Mouse (Mus musculus) cerebellum, adult 8-10 months (tissue): ENCODE measurements around the gene Pspn.

Experiments used
- DNase-seq: peaks from one replicate; pipeline ENCODE4 v3.0.0; 2022

Pspn gene

GRCm38 (mm10) chr17:56999968-57000609, at the start of gene Pspn:
Gene Pspn, minus strand, starts transcription at chr17:57000018.
- no peak for DNase-seq

GRCm38 (mm10) chr17:57048816-57049215, 49.0 kb upstream of the Pspn start:
- no peak for DNase-seq

GRCm38 (mm10) chr17:57047406-57047805, 47.6 kb upstream of the Pspn start:
- no peak for DNase-seq

- DNase-seq: no peak
Measured at GRCm38 (mm10) chr17:57041554-57041953, 41.7 kb upstream of the Pspn start, which contains the start of gene Slc25a41. Gene Slc25a41, minus strand, starts transcription at chr17:57041654.

- no peak for DNase-seq
Measured at GRCm38 (mm10) chr17:57038978-57039377, 39.2 kb upstream of the Pspn start.

- peak; percentile 38 for DNase-seq
Measured at GRCm38 (mm10) chr17:57032854-57033253, 33.0 kb upstream of the Pspn start.

GRCm38 (mm10) chr17:57031661-57032420, 32.0 kb upstream of the Pspn start:
- peak; percentile 99 for DNase-seq

DNA sequence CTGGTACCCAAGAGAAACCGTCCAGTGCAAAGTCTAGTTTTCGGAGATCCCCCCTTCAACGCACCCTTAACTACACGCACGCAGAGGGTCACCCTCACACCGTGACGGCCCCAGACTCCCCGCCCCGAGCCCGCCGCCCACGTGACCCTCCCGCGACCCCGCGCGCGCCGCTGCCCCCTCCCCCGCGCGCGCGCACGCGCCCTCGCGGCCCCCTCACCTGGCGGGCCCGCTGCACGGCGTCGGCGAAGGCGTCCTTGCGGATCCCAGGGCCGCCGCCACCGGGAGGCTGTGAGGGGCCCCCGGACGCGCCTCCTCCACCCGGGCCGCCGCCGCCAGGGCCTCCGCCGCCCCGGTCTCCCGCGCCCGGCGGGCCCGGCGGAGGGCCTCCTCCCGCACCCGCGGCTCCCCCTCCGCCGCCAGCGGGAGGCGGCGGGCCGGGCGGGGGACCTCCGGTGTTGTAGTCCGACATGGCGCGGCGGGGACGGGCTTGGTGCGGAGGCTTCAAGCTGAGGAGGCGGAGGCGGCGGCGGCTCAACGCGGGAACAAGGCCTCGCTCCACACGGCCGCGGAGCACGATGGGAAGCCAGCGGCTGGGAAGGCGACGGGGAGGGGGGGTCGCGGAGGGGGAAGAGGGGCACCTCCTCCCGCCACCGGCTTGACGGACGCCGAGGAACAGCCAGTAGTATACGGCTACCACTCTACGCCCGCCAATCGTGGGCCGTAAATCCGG, 31.3 kb upstream of the Pspn start, which contains the start of gene Khsrp:
Khsrp (minus strand) TSS at position 592 of the 730 bp plus-strand sequence.
- no peak for DNase-seq

GRCm38 (mm10) chr17:57029691-57030090, 29.9 kb upstream of the Pspn start:
- no peak for DNase-seq

DNA sequence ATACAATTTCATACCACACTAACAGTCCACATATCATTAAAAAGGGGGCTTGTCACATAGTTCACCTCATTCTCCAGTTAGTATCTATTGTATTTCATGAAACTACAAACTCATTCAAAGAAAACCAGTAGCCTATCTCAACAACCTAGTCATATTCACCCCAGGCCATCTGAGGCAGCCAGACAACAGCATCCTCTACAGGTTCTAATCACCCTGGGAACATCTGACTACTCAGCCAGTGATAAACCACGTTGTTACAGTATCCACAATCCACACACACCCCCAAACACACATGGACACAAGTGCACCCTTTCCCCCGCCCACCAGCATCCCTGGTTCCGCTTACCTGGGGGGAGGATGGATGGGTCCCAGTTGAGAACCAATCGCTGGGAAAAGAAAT, 27.7 kb upstream of the Pspn start:
- no peak for DNase-seq

- no peak for DNase-seq
Measured at GRCm38 (mm10) chr17:57020960-57021359, 21.1 kb upstream of the Pspn start.

DNA sequence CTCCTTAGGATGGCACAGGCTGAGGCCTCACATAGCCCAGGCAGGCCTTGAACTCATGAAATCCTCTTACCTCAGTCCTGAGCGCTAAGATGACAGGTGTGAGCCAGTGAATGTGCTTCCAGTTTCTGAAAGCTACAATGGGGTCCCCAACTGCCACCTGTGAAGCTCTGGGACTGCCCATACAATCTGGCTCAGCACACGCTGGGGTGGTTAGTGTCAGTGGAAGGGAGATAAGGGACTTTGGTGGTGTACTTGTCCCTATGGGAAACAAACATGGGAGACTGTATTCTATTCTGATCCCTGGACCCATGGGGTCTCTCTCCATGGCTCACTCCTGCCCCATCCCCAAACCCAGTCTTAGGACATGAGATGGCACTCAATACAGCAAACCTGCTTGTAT, 19.9 kb upstream of the Pspn start:
- no peak for DNase-seq

DNA sequence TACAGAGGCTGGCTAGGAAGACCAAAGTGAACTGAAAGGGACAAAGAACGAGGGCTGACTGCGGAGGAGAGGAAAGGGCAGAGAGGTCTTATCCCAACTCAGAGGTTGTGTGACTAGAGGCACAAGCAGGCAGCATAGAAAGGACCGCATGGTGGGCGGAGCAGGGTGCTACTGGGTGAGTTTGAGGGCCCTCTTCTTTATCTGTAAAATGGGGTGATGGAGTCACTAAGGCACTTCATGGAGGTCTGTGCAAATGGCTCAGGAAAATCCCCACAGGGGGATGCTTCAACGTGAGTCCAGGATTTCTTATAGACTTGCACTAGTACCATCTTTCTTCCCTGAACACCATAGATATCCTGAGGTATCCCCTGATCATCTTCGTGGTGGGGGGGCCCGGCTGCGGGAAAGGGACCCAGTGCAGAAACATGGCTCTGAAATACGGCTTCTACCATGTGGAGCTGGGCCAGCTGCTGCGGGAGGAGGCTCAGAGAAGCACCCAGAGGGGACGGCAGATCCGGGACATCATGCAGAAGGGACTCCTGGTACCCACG, 12.5 kb upstream of the Pspn start:
- DNase-seq: peak; percentile 43

DNA sequence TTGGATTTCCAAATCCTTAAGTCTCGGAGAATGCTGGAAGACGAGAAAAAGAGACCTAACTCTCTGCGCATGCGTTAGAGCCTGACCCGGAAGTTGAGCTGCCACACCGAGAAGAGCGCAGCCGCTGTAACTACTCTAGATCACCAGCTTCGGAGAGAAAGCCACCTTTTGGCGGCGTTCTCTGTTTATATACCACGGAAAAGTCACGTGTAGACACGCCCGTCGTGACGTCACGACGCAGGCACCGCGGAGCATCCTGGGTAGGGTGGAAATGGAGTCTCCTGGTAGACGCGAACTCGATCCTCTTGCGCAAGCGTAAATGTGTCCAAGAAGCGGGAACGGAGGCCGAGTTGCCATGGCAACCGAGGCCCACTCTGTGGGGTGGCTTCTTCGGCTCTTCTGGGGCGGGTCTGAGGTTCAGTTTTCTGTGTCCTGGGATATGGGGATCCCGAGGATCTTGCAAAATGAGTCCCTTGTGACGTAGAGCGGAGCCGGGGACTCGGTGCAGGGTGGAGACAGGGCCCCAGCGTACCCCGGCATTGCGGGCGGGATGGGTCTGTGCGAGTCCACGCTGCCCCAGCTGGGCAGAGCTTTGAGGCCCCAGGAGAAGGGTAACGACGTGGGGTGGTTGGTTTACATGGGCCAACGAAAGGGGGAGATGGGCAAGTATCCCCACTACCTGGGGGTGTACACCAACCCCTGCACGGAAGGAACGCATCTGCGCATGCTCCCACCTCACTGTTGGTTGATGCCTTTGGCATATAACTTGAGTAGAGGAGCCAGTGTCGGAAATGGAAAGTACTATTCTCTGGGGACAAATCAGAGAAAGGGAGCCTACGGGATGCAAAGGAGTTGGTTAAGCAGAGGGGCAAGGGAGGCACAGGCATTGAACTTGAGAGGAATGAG, 11.7 kb upstream of the Pspn start, which contains the start of the genes Gtf2f1 and Gm17949:
Gtf2f1 (minus strand) TSS at position 53 of the 906 bp plus-strand sequence.
Gm17949 (plus strand) TSS at position 234 of the 906 bp plus-strand sequence.
- peak; percentile 90 for DNase-seq

DNA sequence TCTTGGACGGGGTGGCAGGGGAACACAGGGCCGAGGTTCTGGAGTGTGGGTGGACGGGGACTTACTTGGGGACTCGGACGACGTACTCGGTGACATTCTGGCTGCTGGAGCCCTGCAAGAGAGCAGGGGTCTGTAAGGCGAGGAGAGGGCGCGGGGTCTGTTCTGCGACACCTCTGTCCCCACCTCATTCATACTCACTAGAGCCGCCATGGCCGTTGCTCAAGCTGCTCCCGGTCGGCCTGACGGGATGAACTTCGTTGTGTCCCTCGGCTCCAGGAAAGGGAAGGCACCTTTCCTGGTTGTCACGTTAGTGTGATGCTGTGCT, 11.1 kb upstream of the Pspn start:
- no peak for DNase-seq

DNA sequence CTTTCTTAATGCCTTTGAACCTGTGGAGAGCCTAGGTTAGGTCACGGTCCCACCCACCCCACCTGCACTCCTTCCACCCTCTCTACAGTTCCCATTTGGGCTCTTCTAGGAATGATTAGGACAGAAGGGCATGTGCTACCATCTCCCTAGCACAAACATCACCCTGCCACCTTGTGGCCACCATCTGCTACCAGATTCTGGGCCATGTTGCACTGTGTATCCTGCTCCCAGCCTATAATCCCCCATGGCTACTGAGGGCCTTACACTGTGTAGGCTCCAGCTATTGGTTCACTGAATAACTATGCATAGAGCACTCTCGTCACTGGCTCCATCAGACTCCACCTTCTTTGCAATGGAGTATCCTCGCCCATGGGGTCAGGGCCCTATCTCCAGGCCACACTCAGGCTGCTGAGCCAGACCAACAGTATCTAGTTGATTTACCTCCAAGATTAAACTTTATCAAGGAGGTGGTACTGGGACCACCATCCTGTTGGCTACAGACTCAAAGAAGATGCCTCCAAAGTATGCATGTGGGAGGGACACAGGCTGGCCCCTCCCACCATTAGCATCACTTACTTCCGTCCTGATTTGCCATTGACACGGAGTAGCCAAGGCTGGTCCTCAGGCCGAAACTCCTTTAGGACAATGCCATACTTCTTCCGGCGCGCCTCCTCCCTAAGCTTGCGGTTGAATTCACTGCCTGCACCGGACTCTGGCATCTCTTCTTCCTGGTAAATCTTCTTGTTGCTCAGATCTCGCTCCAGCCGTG, 7.5 kb upstream of the Pspn start:
- DNase-seq: no peak

DNA sequence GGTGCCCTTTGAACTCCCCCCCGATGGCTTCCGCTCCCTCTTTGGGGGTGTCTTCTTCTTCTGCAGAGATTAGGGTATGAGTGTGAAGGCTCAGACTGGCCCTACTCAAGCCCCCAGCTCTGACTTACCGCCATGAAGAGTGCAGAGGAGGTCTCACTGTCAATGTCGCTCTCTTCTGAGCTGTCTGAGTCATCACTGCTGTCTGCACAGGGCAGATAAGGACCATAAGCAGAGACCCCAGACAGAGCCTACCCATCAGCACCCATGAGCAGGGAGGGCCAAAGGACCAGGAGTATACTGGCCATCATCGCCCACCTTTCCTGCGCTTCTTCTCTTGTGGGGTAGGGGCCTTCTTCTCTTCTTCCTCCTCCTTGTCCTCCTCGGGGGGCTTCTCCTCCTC, 4.2 kb upstream of the Pspn start:
- no peak for DNase-seq

DNA sequence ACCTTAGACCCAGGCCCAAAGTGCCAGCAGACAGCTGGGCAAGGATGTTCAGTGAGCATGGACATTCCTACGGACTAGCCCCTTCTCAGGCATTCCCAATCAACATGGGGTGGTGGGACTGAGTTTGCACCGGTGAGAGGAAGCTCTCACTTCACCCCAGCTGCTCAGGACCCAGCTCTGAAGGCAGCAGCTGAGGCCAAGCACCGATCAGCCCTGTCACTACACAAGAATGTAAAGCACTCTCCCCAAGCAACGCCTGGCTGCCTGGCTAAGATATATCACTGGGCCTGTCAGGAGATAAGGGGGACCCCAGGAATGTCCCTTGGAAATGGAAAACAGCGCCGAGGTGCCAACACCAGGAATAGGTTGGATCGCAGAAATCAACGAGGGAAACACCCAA, 1.4 kb upstream of the Pspn start:
- no peak for DNase-seq

DNA sequence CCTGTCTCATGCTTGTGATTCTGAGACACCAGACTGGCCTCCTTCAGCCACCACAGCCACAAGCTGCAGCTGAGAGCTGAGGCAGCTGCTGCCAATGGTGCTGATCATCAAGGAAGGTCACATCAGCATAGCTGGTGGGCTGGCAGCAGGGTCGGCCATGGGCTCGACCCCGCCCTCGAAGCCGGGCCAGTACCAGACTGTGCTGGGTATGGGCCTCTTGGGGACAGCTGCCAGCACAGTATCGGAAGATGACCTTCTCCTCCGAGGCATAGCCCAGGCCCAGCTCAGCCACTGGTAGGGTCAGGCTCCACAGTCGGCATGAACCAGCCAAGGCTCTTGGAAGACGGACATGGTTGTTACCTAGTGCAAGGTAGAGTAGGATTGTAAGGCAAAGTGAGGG, 404 bp downstream of the Pspn start:
- peak; percentile 15 for DNase-seq

- peak; percentile 90 for DNase-seq
Measured at GRCm38 (mm10) chr17:56997029-56997667, 2.7 kb downstream of the Pspn start, which contains the start of gene Alkbh7. Gene Alkbh7, plus strand, starts transcription at chr17:56997339.

DNA sequence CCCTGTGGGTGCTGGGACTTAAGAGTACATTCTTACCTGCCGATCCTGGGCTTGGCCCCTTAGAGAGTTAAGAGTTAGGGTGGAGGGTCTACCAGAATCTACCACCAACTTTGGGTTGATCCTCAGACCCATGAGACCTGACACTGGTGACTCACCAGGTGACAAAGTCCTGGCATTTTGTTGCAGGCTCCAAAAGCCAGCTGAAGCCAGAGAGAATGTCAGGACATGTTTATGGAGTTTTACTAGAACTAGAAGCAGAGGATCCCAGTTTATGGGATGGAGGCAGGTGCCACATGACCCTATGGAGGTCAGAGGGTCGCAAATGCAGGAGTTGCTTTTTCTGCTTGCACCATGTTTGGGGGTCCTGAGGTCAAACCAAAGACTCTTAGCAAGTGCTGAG, 3.3 kb downstream of the Pspn start:
- peak; percentile 23 for DNase-seq
